Mouse (Mus musculus): Measurements from ENCODE around the gene Gm3259.
"Not testable (repeated sequence)": the region's sequence is repeated elsewhere in the genome, so short reads cannot be mapped to it uniquely, and the experiment has no call there.

The Gm3259 gene

DNA sequence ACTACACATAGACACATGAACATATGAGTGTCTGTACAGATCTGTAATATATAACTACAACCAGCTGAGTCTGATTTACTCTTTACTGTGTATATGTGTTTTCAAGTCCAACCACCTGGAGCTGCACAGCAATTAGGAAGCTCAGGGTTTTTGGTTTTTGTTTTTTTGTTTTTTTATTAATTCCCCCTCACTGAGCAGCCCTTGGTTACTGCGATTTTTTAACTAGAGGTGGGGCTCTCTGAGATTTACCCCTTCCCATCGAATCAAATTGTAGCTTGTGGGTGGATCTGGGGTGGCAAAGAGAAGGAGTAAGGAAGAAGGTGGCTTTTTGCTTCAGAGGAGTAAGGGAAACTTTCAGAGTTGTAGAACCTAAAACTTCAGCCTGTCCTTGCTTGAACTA is at the start of gene Gm3259:
Gene Gm3259 (plus strand): TSS at position 301 of the 400 bp plus-strand sequence.
- DNase-seq (ENCODE audit: low spot score) = not testable (repeated sequence)

DNA sequence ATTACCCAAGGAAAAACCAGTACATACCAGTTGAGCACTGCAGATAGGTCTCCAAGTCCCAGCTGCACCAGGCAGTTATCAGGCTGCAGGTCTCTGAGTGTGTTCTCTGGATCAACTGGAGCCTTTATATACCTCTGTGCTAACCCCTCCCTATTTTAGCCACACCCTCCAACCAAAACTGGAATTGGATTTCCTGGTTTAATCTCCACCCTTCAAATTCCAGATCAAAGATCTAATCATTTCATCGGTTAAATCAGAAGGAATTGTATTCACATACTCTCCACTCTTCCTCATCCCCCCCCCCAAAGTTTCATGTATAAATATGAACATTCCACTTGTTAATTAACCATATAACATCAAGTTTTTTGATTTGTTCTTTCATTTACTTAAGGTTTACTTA is 33.0 kb upstream of the Gm3259 start, which contains the start of gene Gm10424:
Gene Gm10424 (minus strand): TSS at position 101 of the 400 bp plus-strand sequence.
- not testable (repeated sequence) for DNase-seq (ENCODE audit: low spot score)
